Mouse (Mus musculus): Measurements from ENCODE around the gene Siva1.

Gene Siva1

DNA sequence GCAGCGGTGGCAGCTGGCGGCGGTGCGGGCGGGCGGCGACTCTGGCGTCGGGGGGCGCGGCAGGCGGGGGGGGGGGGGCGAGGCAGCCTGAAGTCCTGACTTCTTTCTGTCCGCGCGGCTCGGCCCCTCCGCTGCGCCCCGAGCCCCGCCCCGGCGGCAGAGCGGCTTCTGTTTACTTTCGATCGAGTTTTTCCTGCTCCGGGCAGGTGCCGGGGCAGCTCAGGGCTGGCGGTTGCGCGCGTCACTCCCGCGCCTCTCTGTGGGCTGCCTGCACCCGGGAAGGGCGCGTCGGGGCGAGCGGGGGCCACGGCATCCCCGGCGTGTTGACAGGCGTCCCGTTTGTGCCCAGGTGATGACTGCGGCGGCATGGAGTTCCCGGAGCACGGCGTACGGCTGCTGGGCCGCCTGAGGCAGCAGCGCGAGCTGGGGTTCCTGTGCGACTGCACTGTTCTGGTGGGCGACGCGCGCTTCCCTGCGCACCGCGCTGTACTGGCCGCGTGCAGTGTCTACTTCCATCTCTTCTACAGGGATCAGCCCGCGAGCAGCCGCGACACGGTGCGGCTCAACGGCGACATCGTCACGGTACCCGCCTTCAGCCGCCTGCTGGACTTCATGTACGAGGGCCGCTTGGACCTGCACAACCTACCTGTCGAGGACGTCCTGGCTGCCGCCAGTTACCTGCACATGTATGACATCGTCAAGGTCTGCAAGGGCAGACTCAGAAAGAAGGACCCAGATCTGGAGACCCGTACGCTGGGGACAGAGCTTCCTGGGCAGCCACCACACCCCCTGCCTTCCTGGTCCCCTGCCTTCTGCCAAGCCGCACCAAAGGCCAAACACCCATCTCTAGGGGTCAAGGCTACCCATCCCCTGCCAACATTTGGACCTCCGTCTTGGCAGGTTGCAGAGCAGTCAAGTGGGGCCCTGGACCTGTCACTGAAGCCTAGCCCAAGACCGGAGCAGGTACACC is 34.8 kb downstream of the Siva1 start:
- peak; percentile 81 for DNase-seq

DNA sequence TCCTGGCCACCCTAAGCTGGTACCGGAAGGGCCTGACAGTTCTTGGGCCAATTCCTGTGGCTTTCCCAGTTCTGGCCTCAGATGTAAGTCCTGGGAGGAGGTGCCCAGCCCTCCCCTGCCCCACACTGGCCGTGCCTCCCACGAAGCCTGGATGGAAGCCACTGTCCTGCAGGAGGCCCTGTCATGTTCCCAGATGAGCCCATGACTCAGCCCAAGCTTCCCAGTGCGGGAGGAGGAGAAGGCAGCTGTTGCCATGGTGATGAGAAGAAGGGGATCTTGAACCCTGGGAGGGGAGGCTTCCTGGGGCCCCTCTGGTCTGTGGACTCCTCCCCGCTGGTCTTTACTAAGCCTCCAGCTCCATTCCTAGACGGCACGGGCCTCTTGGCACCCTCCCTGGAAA is 38.9 kb downstream of the Siva1 start:
- DNase-seq, result no peak

DNA sequence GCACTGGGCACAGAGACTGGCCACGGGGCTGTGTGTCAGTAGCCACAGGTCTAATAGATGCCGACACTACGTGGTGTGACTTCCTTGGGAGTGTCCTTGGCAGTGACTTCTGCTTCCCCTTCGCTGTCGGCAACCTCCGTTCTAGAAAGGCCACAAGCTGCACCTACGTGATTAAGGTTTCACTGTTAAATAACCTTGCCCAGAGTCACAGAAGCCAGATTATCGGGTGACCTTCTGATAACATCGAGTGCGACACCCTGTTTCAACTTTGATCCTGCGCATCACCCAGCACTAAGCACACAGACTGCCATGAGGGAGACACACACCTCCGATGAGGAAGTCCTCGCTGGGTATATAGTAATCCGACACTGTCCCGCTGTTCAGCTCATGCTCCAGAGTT is 44.0 kb downstream of the Siva1 start:
- DNase-seq, result peak; percentile 53

DNA sequence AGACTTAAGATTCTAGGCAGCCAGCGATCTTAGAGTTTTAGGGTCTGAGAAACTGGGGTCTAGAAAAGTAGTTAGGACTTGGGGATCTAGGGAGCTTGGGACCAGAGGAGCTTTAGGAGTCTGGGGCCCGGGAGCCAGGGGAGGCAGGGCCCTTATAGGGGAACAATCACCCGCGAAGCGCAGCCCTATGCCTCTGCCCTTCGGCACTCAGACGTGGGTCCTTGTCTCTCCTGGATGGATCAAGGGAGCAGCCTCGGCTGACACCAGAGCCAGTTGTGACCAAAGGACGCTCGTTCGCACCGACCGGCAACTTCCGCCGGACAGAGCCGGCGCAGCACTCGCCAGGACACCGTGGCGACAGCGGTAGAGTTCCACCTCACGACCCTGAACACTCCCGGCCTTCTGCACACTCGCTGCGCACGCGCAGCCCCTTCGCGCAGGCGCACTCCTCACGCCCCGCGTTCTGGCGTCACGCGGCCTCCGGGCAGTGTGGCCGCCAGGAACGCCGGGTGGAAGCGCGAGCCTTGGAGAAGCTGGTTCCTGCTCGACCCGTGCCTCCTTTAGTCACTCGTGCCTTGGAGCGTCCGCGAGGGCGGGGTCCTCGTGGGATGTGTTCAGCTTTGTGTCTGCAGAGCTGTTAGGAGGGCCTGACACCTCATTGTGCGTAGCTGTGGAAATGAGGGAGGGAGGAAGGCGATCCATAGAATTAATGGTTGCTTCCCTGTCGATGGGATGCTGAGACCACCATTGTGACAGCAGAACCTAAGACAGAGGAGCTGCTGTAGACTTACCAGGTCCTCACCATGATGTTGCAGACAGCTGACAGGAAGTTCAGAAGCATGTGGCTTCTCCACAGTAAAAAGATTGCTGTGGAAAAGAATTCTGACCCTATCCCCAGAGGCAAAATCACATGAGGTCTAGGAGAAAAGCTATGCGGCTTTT is 49.0 kb downstream of the Siva1 start:
- DNase-seq, result peak; percentile 94

- no peak for DNase-seq
Observed at GRCm38 (mm10) chr12:112694127-112694475, 49.6 kb downstream of the Siva1 start.

DNA sequence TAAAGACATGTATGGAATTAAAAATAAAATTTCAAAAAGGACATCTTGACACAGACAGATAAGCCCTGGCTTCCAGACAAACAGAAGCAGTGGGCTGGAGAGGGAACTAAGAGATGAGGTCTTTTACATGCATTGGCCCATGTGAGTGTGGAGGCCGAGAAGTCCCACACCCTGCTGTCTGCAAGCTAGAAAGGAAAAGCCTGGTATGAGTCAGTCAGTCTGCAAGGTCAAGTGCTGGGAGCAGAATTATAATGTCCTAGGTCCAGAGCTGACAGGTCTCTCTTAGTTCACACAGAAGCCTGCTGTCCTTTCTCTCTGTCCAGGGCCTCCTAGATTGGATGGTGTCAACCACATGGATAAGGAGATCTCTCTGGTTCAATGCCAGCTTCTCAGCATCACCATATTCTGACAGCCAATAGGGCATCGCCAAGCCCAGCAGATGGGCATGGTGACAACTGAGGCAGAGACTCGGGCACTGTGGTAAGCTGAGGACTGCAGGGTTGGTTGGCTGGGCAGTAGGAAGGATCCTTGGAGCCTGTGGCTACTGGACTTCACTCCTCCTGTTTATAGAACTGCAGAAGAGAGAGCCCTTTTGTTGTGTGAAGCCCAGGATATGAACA is 52.4 kb downstream of the Siva1 start:
- no peak for DNase-seq
